Mouse (Mus musculus) CH12F3 (cell line): Measurements from ENCODE around the gene Tesk2.
"Not testable (repeated sequence)": the region's sequence is repeated elsewhere in the genome, so short reads cannot be mapped to it uniquely, and the experiment has no call there.

Experiments
- in situ Hi-C: fragments of 300-500 bp; cut with MboI; formaldehyde crosslinking; loops from 2 replicates; pipeline ENCODE4 v1.14.3; 2020; ENCODE audit warnings: low sequenced_read_pairs

Gene Tesk2

GRCm38 (mm10) chr4:116838999-116839398 lies 118.3 kb downstream of the Tesk2 start:
- in situ Hi-C loops = no loop called here

DNA sequence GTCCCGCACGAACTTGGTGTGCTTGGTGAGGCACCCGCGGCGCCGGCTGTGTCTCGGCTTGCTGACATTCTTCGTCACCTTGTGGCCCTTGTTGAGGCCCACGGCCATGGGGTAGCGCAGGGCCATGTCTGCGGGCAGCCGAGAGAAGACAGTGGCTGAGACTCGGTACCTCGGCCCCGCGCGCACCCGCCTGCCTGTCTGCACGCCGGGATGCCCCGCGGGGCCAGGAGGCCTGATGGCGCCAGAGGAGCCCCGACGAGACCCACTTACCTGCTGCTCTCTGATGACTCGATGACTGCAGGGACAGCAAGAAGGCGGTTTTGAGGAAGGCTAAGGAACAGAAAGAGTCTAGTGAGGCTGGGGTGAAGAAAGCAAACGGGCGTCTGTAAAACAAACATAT lies 119.3 kb downstream of the Tesk2 start:
- in situ Hi-C loops = not testable (repeated sequence)

- in situ Hi-C loops = no loop called here
Measured at GRCm38 (mm10) chr4:116840841-116841240, 120.1 kb downstream of the Tesk2 start.

DNA sequence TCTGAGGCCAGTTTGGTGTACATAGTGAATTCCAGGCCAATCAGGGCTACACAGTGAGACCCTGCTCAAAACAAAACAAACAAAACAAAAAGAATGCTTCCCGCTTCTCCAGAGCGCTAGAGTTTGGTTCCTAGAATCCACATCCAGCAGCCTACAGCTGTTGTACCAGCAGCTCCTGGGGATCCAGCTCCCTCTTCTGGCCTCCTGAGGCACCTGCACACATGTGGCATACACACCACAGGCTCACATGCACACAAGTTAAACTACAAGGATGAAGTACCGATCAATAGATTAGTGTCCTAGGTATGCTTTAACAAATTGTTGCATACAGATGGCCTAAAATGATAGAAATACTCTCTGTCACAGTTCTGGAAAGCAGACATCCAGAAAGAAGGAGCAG lies 123.6 kb downstream of the Tesk2 start:
- in situ Hi-C loops = no loop called here

DNA sequence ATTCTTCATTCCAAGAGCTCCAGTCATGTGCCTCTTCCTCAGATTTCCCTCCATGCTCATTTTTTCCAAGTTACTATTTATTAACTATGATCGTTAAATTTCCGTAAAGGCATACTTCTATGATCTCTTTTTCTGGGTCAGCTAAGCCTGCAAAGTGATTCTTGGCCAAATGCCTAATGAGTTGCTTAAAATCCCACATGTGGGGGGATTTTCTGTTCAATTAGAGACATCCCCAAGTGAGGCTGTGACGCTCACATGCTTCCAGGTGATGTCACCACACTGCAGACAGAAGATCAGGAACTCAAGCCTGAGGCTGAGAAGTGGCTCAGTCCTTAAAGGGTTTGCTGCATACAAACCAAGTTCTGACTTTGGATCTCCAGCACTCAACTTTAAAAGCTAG lies 129.2 kb downstream of the Tesk2 start:
- in situ Hi-C loops = no loop called here

- in situ Hi-C loops = no loop called here
Measured at GRCm38 (mm10) chr4:116854286-116854685, 133.5 kb downstream of the Tesk2 start.
